Mouse (Mus musculus) embryonic facial prominence, embryonic 11.5 days (tissue): Measurements from ENCODE around the gene Olfr312. TPM values are rescaled to one million over a fixed set of nuclear protein-coding genes. Genes with fewer than 3 reads are reported as not detected.
"Not testable (repeated sequence)": the region's sequence is repeated elsewhere in the genome, so short reads cannot be mapped to it uniquely, and the experiment has no call there.

ENCODE experiments used
- ATAC-seq: fragments of 200-750 bp; cut with Nextera tagmentation; replicated peaks from 2 replicates; pipeline ENCODE4 v1.8.0; 2017; ENCODE audit warnings: low read depth; ENCODE audit not compliant: insufficient number of reproducible peaks, low FRiP score, low TSS enrichment
- DNase-seq: peaks from one replicate; pipeline ENCODE4 v3.0.0-alpha.2; 2015; ENCODE audit warnings: low spot score
- H3K27ac ChIP-seq: fragments of 300-500 bp; sonication (generic); replicated peaks from 2 replicates; pipeline ENCODE4 v1.5.1; 2014; ENCODE audit warnings: mild to moderate bottlenecking, low read depth, low read length, control low read depth
- H3K27me3 ChIP-seq: fragments of 300-500 bp; sonication (generic); 2 replicates; pipeline ENCODE4 v1.6.1; 2014; ENCODE audit warnings: mild to moderate bottlenecking, low read length, moderate library complexity, mixed read lengths; ENCODE audit not compliant: control insufficient read depth, insufficient read depth
- H3K36me3 ChIP-seq: fragments of 300-500 bp; sonication (generic); replicated peaks from 2 replicates; pipeline ENCODE4 v1.6.1; 2014; ENCODE audit warnings: low read depth, mild to moderate bottlenecking, low read length, moderate library complexity, mixed read lengths; ENCODE audit not compliant: control insufficient read depth, insufficient read depth
- H3K4me1 ChIP-seq: fragments of 300-500 bp; sonication (generic); 2 replicates; pipeline ENCODE4 v1.6.1; 2014; ENCODE audit warnings: low read length, mixed read lengths; ENCODE audit not compliant: control insufficient read depth, insufficient read depth
- H3K4me2 ChIP-seq: fragments of 300-500 bp; sonication (generic); 2 replicates; pipeline ENCODE4 v1.6.1; 2014; ENCODE audit warnings: low read depth, mild to moderate bottlenecking, control low read depth, low read length, moderate library complexity
- H3K4me3 ChIP-seq: fragments of 300-500 bp; sonication (generic); 2 replicates; pipeline ENCODE4 v1.5.1; 2014; ENCODE audit warnings: low read depth, low read length, control low read depth
- H3K9ac ChIP-seq: fragments of 300-500 bp; sonication (generic); replicated peaks from 2 replicates; pipeline ENCODE4 v1.6.1; 2014; ENCODE audit warnings: mild to moderate bottlenecking, control low read depth, low read length
- H3K9me3 ChIP-seq: fragments of 300-500 bp; sonication (generic); replicated peaks from 2 replicates; pipeline ENCODE4 v1.6.1; 2016; ENCODE audit warnings: mild to moderate bottlenecking, low read length, inconsistent platforms, mixed read lengths; ENCODE audit not compliant: control insufficient read depth
- WGBS: fragments of 180-500 bp; shearing (Covaris S2); extraction: QIAGEN DNeasy Blood & Tissue Kit; methylation state at CpG from one replicate; pipeline ENCODE4 v1.1.7; 2014; 5-methylcytosine and 5-hydroxymethylcytosine counted together
- polyA plus RNA-seq: library from polyadenylated mRNA; unstranded; fragments of >200 nt; fragmentation: Nextera tagmentation; extraction: Ambion mirVana; gene quantifications from 2 replicates; pipeline ENCODE4 v1.2.1, GENCODE M21; 2014

Gene Olfr312
- not detected in 2 replicates for polyA plus RNA-seq

DNA sequence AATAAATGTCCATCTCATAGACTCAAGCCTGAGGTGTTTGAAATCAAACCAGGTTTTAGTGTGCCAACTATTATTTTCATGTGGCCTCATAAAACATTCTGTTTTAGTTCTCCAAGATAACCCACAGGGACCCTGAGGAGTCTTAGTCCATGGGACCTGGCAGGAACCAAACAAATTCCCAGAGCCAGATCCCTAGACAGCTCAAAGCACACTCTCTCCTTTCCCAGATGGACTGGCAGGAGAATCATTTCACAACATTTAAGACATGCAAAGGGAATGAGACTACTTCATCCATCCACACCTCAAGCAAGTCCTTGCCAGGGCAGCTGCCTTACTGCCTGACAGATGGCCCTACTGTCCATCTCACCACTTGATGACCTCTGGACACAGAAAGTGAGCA lies at the start of gene Olfr312:
Olfr312 (plus strand) TSS at position 301 of the 400 bp plus-strand sequence.
- not testable (repeated sequence) for H3K9me3 ChIP-seq, H3K27me3 ChIP-seq, H3K4me1 ChIP-seq, H3K36me3 ChIP-seq, H3K4me3 ChIP-seq, H3K27ac ChIP-seq, ATAC-seq, DNase-seq, H3K4me2 ChIP-seq, H3K9ac ChIP-seq

GRCm38 (mm10) chr11:58782480-58783089 lies 46.5 kb upstream of the Olfr312 start, which contains the start of gene Olfr314:
TSS of gene Olfr314 (plus strand) at chr11:58782952.
- DNase-seq (no peak), ATAC-seq (no peak)
- Histone ChIP-seq H3K27me3 (no peaks in the 10 kb centered on the region), H3K4me2 (no peak within 1 kb of the TSS), H3K4me3 (no peak within 1 kb of the TSS), H3K36me3 (no peaks in the 10 kb centered on the region), H3K9me3 (no peaks in the 10 kb centered on the region), H3K9ac (no peak within 1 kb of the TSS), H3K27ac (no peak within 1 kb of the TSS), H3K4me1 (no peaks in the 10 kb centered on the region)
- WGBS: 76% methylated on average over 6 of the region's 6 CpGs

- no peaks in the 10 kb centered on the region for H3K27me3 ChIP-seq
- 85% methylated on average over 2 of the region's 2 CpGs for WGBS
- no peak for ATAC-seq
- H3K4me3 ChIP-seq: no peak overlapping the region
- no peaks in the 10 kb centered on the region for H3K9me3 ChIP-seq
- no peak overlapping the region for H3K27ac ChIP-seq
- no peaks in the 10 kb centered on the region for H3K4me1 ChIP-seq
- H3K36me3 ChIP-seq: no peaks in the 10 kb centered on the region
- no peak for DNase-seq
- H3K9ac ChIP-seq: no peak overlapping the region
- H3K4me2 ChIP-seq: no peak overlapping the region
These were observed 44.9 kb upstream of the Olfr312 start for GRCm38 (mm10) chr11:58784182-58784581.

DNA sequence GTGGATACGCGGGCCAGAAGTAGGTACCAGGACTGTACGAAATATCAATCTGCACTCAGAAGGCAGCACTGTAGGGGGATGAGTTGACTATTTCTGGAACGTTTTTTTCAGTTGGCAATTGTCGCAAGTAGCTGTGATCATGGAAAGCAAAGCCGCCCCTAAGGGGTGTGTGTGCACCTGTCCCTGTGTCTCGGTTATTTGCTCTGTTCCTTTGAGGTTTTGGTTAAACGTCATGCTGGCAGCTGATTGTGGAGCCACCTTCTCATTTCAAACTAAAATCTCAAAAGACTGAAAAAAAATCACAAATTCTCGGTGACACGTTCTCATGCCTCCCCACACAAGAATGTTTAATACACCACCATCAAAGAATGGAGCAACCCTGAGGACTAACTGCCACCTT lies 41.4 kb upstream of the Olfr312 start:
- H3K4me3 ChIP-seq: no peak overlapping the region
- WGBS: 90% methylated on average over 10 of the region's 10 CpGs

DNA sequence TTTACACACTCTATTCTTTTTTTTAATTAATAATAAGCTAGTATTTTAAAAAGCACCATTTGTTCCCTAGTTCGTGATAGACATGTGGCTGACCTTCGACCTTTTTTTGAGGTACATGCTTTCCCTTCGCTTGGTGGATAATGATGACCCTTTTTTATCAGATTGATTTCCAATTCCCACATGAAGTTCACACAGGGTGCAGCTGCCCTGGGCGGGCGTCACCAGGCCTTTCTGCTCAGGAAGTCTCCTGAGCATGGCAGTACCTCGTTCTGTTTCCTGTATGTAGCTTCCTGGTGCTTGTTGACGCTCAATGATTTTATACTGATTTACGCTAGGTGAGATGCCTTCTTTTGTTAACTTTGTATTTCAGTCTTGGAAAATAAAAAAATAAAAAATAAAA lies 40.7 kb upstream of the Olfr312 start:
- no peaks in the 10 kb centered on the region for H3K9me3 ChIP-seq
- DNase-seq: no peak
- H3K9ac ChIP-seq: no peak overlapping the region
- H3K4me3 ChIP-seq: no peak overlapping the region
- no peaks in the 10 kb centered on the region for H3K36me3 ChIP-seq
- H3K4me1 ChIP-seq: no peaks in the 10 kb centered on the region
- no peak for ATAC-seq
- WGBS: 78% methylated on average over 8 of the region's 8 CpGs
- H3K27ac ChIP-seq: no peak overlapping the region
- no peaks in the 10 kb centered on the region for H3K27me3 ChIP-seq
- H3K4me2 ChIP-seq: no peak overlapping the region

More for the DNA sequence above, 41.4 kb upstream of the Olfr312 start:
- Histone ChIP-seq H3K27ac (no peak overlapping the region), H3K4me2 (no peak overlapping the region), H3K9ac (no peak overlapping the region), H3K36me3 (no peaks in the 10 kb centered on the region), H3K27me3 (no peaks in the 10 kb centered on the region), H3K4me1 (no peaks in the 10 kb centered on the region), H3K9me3 (no peaks in the 10 kb centered on the region)
- no peak for DNase-seq
- no peak for ATAC-seq

- no peak overlapping the region for H3K27ac ChIP-seq
- 28% methylated on average over 3 of the region's 3 CpGs for WGBS
- DNase-seq: no peak
- H3K27me3 ChIP-seq: no peaks in the 10 kb centered on the region
- no peaks in the 10 kb centered on the region for H3K36me3 ChIP-seq
- H3K9me3 ChIP-seq: no peaks in the 10 kb centered on the region
- no peak for ATAC-seq
- no peak overlapping the region for H3K4me2 ChIP-seq
- no peaks in the 10 kb centered on the region for H3K4me1 ChIP-seq
- no peak overlapping the region for H3K4me3 ChIP-seq
- H3K9ac ChIP-seq: no peak overlapping the region
These were observed 39.5 kb upstream of the Olfr312 start for GRCm38 (mm10) chr11:58789532-58789931.

DNA sequence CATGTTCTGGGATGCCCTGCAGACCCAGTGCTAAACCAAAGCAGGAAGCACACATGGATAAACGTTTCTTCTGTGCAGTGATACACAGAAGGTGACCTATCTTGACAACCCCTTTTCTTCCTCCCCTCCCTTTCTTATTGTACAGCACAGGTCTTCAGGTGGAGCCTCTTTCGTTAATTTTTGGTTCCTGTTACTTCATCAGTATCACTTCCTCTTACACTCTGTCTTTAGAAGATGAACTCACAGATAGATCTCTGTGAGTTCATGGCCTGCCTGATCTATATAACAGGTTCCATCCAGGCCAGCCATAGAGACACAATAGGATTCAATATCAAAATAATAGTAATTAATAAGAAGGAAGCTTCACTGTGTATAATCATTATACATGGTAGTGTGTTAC lies 39.0 kb upstream of the Olfr312 start:
- 50% methylated on average over 2 of the region's 2 CpGs for WGBS

GRCm38 (mm10) chr11:58790646-58791045 lies 38.4 kb upstream of the Olfr312 start:
- 87% methylated on average over 6 of the region's 6 CpGs for WGBS
- no peaks in the 10 kb centered on the region for H3K36me3 ChIP-seq
- H3K27ac ChIP-seq: no peak overlapping the region

More for the DNA sequence above, 39.0 kb upstream of the Olfr312 start:
- Histone ChIP-seq H3K27ac (no peak overlapping the region), H3K4me1 (no peaks in the 10 kb centered on the region), H3K4me2 (no peak overlapping the region), H3K27me3 (no peaks in the 10 kb centered on the region), H3K36me3 (no peaks in the 10 kb centered on the region), H3K9ac (no peak overlapping the region), H3K9me3 (no peaks in the 10 kb centered on the region), H3K4me3 (no peak overlapping the region)
- DNase-seq (no peak), ATAC-seq (no peak)

More at GRCm38 (mm10) chr11:58790646-58791045, 38.4 kb upstream of the Olfr312 start:
- ATAC-seq (no peak), DNase-seq (no peak)
- Histone ChIP-seq H3K9me3 (no peaks in the 10 kb centered on the region), H3K9ac (no peak overlapping the region), H3K4me3 (no peak overlapping the region), H3K4me1 (no peaks in the 10 kb centered on the region), H3K27me3 (no peaks in the 10 kb centered on the region), H3K4me2 (no peak overlapping the region)
